Comparison of ENCODE assay signal across 7 mouse cellular contexts in the genomic region with DNA sequence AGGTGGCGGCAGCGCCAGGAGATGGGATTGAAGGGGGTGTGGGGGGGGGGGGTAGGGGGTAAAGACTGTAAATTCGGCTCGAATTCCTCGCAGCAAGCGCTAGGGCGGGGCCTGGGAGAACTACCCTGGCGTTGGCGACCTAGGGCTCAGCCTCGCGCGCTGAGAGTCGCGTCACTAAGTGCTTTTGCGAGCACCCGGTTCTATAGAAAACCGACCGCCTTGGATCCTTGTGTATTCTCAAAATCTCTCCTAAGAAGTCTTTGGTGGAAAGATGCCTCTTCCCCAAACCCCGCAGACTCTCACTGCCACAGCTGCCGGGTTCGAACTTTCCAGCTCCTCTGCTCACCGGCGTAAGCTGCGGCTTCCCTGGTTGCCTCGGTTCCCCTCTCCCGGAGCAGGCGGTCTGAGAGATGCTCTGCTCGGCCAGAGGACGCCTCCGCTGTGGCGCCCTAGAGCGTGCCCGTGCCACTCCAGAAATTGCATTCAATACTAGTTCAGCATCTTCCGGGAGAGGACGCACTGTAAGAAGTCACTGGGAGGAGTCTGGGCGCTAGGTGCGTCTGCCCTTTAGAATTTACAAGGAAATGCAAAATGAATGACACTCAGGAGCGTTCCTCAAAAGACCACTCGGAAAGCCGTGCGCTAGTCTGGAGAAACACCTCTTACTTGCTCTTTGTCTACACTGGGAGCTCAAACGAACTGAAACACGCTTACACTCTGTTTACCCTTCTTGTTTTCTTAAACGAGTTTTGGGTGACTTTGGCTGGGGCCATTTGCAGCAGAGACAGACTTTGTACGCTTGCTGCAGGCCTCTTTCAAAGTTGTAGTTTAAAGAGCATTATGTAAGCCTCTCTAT. TPM values are rescaled to one million over a fixed set of nuclear protein-coding genes. Genes with fewer than 3 reads are reported as not detected.
A peak's percentile ranks its signal among the peaks of the same experiment; 100 is the strongest.
DNase-seq lines count a peak whose midpoint lies in the region; ATAC-seq lines count a peak whose summit lies in the region.

No protein-coding gene starts in this region.

- no peak overlapping the region for H3K27ac ChIP-seq in embryonic facial prominence, embryonic 12.5 days
- H3K27ac ChIP-seq in hindbrain, embryonic 14.5 days = peak overlapping the region; percentile 68
- H3K27ac ChIP-seq in midbrain, embryonic 13.5 days = peak overlapping the region; percentile 94

- no peaks in the 10 kb centered on the region for H3K36me3 ChIP-seq in embryonic facial prominence, embryonic 12.5 days
- no peaks in the 10 kb centered on the region for H3K36me3 ChIP-seq in hindbrain, embryonic 14.5 days (replicated peaks; ENCODE audit: control insufficient read depth, insufficient read depth)
- H3K36me3 ChIP-seq in midbrain, embryonic 13.5 days = no peaks in the 10 kb centered on the region

- H3K9me3 ChIP-seq in embryonic facial prominence, embryonic 12.5 days = no peaks in the 10 kb centered on the region
- no peaks in the 10 kb centered on the region for H3K9me3 ChIP-seq in hindbrain, embryonic 14.5 days (ENCODE audit: control insufficient read depth, low read length)
- H3K9me3 ChIP-seq in midbrain, embryonic 13.5 days = no peaks in the 10 kb centered on the region

- peak; percentile 31 to 67 for DNase-seq in left cerebral cortex, adult 18-20 months (ENCODE audit: low spot score in 2 of 2)
- DNase-seq in left cerebral cortex, adult 11 months (ENCODE audit: low spot score) = no peak
- DNase-seq in hindbrain, embryonic 14.5 days (ENCODE audit: low spot score) = peak; percentile 67
- no peak for DNase-seq in adrenal gland, postnatal 25 days
- DNase-seq in ovary, postnatal 36 days (ENCODE audit: low spot score) = no peak

- ATAC-seq in embryonic facial prominence, embryonic 12.5 days (ENCODE audit: insufficient number of reproducible peaks, insufficient read depth, low FRiP score, low TSS enrichment) = 0 out of 2 replicates have a peak, but pooled peaks have one; percentile 61
- peak; percentile 50 for ATAC-seq in hindbrain, embryonic 14.5 days (ENCODE audit: low FRiP score)
- peak; percentile 47 for ATAC-seq in midbrain, embryonic 13.5 days

- H3K4me1 ChIP-seq in embryonic facial prominence, embryonic 12.5 days = peaks cover 15% of the 10 kb centered on the region
- peaks cover 17% of the 10 kb centered on the region for H3K4me1 ChIP-seq in hindbrain, embryonic 14.5 days (replicated peaks; ENCODE audit: control insufficient read depth, insufficient read depth, low read length)
- peaks cover 53% of the 10 kb centered on the region for H3K4me1 ChIP-seq in midbrain, embryonic 13.5 days (replicated peaks)

- under 1% methylated on average over 45 of the region's 45 CpGs for WGBS in embryonic facial prominence, embryonic 12.5 days
- WGBS in hindbrain, embryonic 14.5 days = under 1% methylated on average over 45 of the region's 45 CpGs
- WGBS in midbrain, embryonic 13.5 days = under 1% methylated on average over 45 of the region's 45 CpGs

- H3K4me2 ChIP-seq in embryonic facial prominence, embryonic 12.5 days (replicated peaks) = peak overlapping the region; percentile 45
- peak overlapping the region; percentile 91 for H3K4me2 ChIP-seq in hindbrain, embryonic 14.5 days (replicated peaks)
- H3K4me2 ChIP-seq in midbrain, embryonic 13.5 days (replicated peaks) = peak overlapping the region; percentile 85

- peak overlapping the region; percentile 26 for H3K4me3 ChIP-seq in embryonic facial prominence, embryonic 12.5 days
- peak overlapping the region; percentile 46 for H3K4me3 ChIP-seq in hindbrain, embryonic 14.5 days (replicated peaks; ENCODE audit: low read length)
- H3K4me3 ChIP-seq in midbrain, embryonic 13.5 days (replicated peaks) = peak overlapping the region; percentile 55

- no peak overlapping the region for H3K9ac ChIP-seq in embryonic facial prominence, embryonic 12.5 days
- H3K9ac ChIP-seq in hindbrain, embryonic 14.5 days = peak overlapping the region; percentile 59
- peak overlapping the region; percentile 76 for H3K9ac ChIP-seq in midbrain, embryonic 13.5 days (replicated peaks)

- peaks cover 66% of the 10 kb centered on the region for H3K27me3 ChIP-seq in embryonic facial prominence, embryonic 12.5 days
- peaks cover 9% of the 10 kb centered on the region for H3K27me3 ChIP-seq in hindbrain, embryonic 14.5 days (ENCODE audit: control insufficient read depth, insufficient read depth, low read length)
- no peaks in the 10 kb centered on the region for H3K27me3 ChIP-seq in midbrain, embryonic 13.5 days

RNA-seq across cellular contexts. Expression of a gene that starts 10.2 kb away (rescaled TPM):
- total RNA-seq in left cerebral cortex, adult 18-20 months (2021) = 10 to 100 TPM; 23.6 to 29.0 TPM
- polyA plus RNA-seq in embryonic facial prominence, embryonic 12.5 days (2016; fragmentation: Nextera tagmentation; extraction: Ambion mirVana) = 1.2 and 2.1 TPM in 2 replicates
- polyA plus RNA-seq in hindbrain, embryonic 14.5 days (2014; fragmentation: Nextera tagmentation; extraction: Ambion mirVana) = 17.9 and 20.5 TPM in 2 replicates
- 69.3 and 80.0 TPM in 2 replicates for polyA plus RNA-seq in midbrain, embryonic 13.5 days (2015; fragmentation: Nextera tagmentation; extraction: Ambion mirVana)
- total RNA-seq in adrenal gland, postnatal 25 days (2021) = 0.06 TPM in 1 of 2 replicates, not detected in the other

Comparison
In these comparisons a context has a peak if more than half of its experiments do, and no peak if none do; other contexts are left out.
1. DNase-seq: peak in left cerebral cortex, adult 18-20 months (2 of 2) and hindbrain, embryonic 14.5 days (single experiment); none in left cerebral cortex, adult 11 months (single experiment), adrenal gland, postnatal 25 days (single experiment) and ovary, postnatal 36 days (single experiment).
2. Peak in every context shown above with its lines, with median percentiles within 50 percentile points of each other: ATAC-seq, H3K4me2 ChIP-seq and H3K4me3 ChIP-seq.